Mouse (Mus musculus) heart, postnatal 0 days (tissue): ENCODE measurements around the gene Sbno1.
A peak's percentile ranks its signal among the peaks of the same experiment; 100 is the strongest.

Source experiments
- CTCF ChIP-seq: IDR thresholded peaks from 2 replicates; pipeline ENCODE4 v1.5.1; 2016; ENCODE audit warnings: antibody characterized with exemption, control low read depth, low read depth
- EP300 ChIP-seq: IDR thresholded peaks from 2 replicates; pipeline ENCODE4 v1.6.1; 2016; ENCODE audit warnings: antibody characterized with exemption, low read depth

DNA sequence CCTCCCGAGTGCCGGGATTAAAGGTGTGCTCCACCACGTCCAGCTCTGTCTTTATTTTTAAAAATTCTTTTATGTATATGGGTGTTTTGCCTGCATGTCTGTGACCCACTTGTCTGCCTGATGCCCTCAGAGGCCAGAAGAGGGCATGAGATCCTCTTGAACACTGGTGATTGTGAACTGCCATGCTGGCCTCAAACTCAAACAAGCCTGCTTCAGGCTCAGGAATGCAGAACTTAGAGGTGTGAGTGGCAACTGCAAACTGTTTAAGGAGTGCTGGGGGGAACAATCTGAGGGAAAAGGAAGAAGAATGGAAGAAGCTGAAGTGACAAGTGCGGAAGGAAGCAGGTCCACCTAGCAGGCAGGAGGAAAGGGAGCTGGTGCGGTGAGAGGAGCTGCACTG, 12.4 kb upstream of the Sbno1 start:
- TF ChIP-seq EP300 (no peak), CTCF (peak; percentile 62)
